ENCODE assay signal across 8 mouse cellular contexts in the genomic region with DNA sequence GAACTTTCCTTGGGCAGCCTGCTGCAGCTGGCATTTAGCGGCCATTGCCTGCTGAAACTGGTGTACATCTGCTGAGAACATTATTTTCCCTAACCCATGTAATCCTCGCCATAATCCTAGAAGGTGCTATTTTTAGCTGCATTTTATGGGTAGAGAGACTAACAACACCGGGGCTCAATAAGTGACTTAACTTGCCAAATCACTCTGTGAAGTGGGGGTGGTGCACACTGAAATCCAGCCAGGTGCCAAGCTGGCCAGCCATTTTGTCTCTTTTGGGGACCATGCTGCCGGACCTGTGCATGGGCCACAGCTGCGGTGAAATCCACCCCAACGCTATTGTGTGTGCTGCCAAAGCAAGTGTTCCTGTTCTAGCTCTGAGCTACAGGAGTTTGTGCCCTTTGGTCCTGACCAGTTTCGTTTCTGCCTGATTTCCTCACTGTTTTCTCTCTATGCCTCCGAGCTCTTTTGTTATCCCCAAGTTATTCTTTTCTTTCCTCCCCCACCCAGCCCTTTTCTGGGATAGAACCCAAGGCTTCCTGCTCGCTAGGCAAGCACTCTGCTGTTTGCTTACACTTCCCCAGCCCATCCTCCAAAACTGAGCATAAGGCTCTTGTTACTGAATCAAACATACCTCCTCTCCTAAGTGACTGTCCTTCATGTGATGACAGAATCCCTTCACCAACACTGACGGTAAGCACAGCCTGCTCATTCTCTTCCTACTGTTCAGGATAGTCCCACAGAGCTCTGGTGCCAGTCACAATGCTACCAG.
A peak's percentile ranks its signal among the peaks of the same experiment; 100 is the strongest.
DNase-seq lines count a peak whose midpoint lies in the region; ATAC-seq and TF ChIP-seq lines count a peak whose summit lies in the region.

No protein-coding gene starts in this region.

- no peaks in the 10 kb centered on the region for H3K36me3 ChIP-seq in neural tube, embryonic 13.5 days
- H3K36me3 ChIP-seq in kidney, embryonic 15.5 days = peaks cover 13% of the 10 kb centered on the region; the same call in 1 of the 2 replicates
- H3K36me3 ChIP-seq in limb, embryonic 14.5 days (ENCODE audit: control insufficient read depth, insufficient read depth, low read length) = no peaks in the 10 kb centered on the region; the same call in 1 of the 2 replicates
- H3K36me3 ChIP-seq in neural tube, embryonic 15.5 days = no peaks in the 10 kb centered on the region; the same call in 1 of the 2 replicates

- no peaks in the 10 kb centered on the region for H3K9me3 ChIP-seq in neural tube, embryonic 13.5 days
- H3K9me3 ChIP-seq in kidney, embryonic 15.5 days (replicated peaks) = no peaks in the 10 kb centered on the region
- no peaks in the 10 kb centered on the region for H3K9me3 ChIP-seq in limb, embryonic 14.5 days (ENCODE audit: control insufficient read depth, low read length)
- H3K9me3 ChIP-seq in neural tube, embryonic 15.5 days (replicated peaks) = no peaks in the 10 kb centered on the region

- no peak overlapping the region for H3K4me3 ChIP-seq in neural tube, embryonic 13.5 days
- H3K4me3 ChIP-seq in kidney, embryonic 15.5 days (replicated peaks) = peak overlapping the region; percentile 32
- H3K4me3 ChIP-seq in limb, embryonic 14.5 days (replicated peaks; ENCODE audit: low read length) = no peak overlapping the region
- H3K4me3 ChIP-seq in neural tube, embryonic 15.5 days (replicated peaks) = no peak overlapping the region

- H3K27me3 ChIP-seq in neural tube, embryonic 13.5 days = no peaks in the 10 kb centered on the region
- H3K27me3 ChIP-seq in kidney, embryonic 15.5 days = no peaks in the 10 kb centered on the region
- H3K27me3 ChIP-seq in limb, embryonic 14.5 days (ENCODE audit: control insufficient read depth, insufficient read depth, low read length) = no peaks in the 10 kb centered on the region
- no peaks in the 10 kb centered on the region for H3K27me3 ChIP-seq in neural tube, embryonic 15.5 days (replicated peaks)

- no peak for TF ChIP-seq POLR2A in limb, embryonic 14.5 days (IDR thresholded peaks at IDR 0.05; ENCODE audit: borderline replicate concordance, extremely low read depth, insufficient read depth, insufficient read length)

- DNase-seq in neural tube, embryonic 10.5 days (ENCODE audit: extremely low spot score, low spot score) = no peak
- DNase-seq in heart, adult 8-10 months (ENCODE audit: low spot score) = peak; percentile 36
- peak; percentile 67 for DNase-seq in limb, embryonic 14.5 days (ENCODE audit: low spot score)
- no peak for DNase-seq in thymus, postnatal 25 days
- no peak for DNase-seq in embryo, embryonic 10.5 days (ENCODE audit: low spot score)

- H3K4me2 ChIP-seq in neural tube, embryonic 13.5 days = no peak overlapping the region
- H3K4me2 ChIP-seq in kidney, embryonic 15.5 days = peak overlapping the region; percentile 43
- no peak overlapping the region for H3K4me2 ChIP-seq in limb, embryonic 14.5 days (replicated peaks; ENCODE audit: low read depth, low read length, severe bottlenecking)
- no peak overlapping the region for H3K4me2 ChIP-seq in neural tube, embryonic 15.5 days

- ATAC-seq in neural tube, embryonic 13.5 days (ENCODE audit: low read depth) = no peak; the same call in 1 of the 2 replicates
- ATAC-seq in kidney, embryonic 15.5 days (replicated peaks; ENCODE audit: low FRiP score) = no peak
- peak; percentile 75 for ATAC-seq in limb, embryonic 14.5 days (ENCODE audit: low FRiP score, low read depth)
- no peak for ATAC-seq in neural tube, embryonic 15.5 days (ENCODE audit: low FRiP score)

- no peak overlapping the region for H3K9ac ChIP-seq in neural tube, embryonic 13.5 days
- no peak overlapping the region for H3K9ac ChIP-seq in kidney, embryonic 15.5 days
- H3K9ac ChIP-seq in limb, embryonic 14.5 days (ENCODE audit: low read depth, low read length, severe bottlenecking) = no peak overlapping the region
- no peak overlapping the region for H3K9ac ChIP-seq in neural tube, embryonic 15.5 days (replicated peaks)

- H3K27ac ChIP-seq in neural tube, embryonic 13.5 days (replicated peaks) = 0 out of 2 replicates have a peak overlapping the region, but pooled peaks have one; percentile 2
- H3K27ac ChIP-seq in kidney, embryonic 15.5 days = peak overlapping the region; percentile 88
- H3K27ac ChIP-seq in limb, embryonic 14.5 days (replicated peaks; ENCODE audit: low read depth, low read length) = peak overlapping the region; percentile 65
- peak overlapping the region; percentile 20; the same call in 1 of the 2 replicates for H3K27ac ChIP-seq in neural tube, embryonic 15.5 days (replicated peaks)

- H3K4me1 ChIP-seq in neural tube, embryonic 13.5 days (replicated peaks) = peaks cover 18% of the 10 kb centered on the region
- H3K4me1 ChIP-seq in kidney, embryonic 15.5 days = peaks cover 38% of the 10 kb centered on the region
- H3K4me1 ChIP-seq in limb, embryonic 14.5 days (ENCODE audit: control insufficient read depth, insufficient read depth, low read length) = peaks cover 22% of the 10 kb centered on the region
- H3K4me1 ChIP-seq in neural tube, embryonic 15.5 days = peaks cover 18% of the 10 kb centered on the region

- 44% methylated on average over 10 of the region's 10 CpGs for WGBS in neural tube, embryonic 13.5 days
- WGBS in kidney, embryonic 15.5 days = 62% methylated on average over 10 of the region's 10 CpGs
- 40% methylated on average over 10 of the region's 10 CpGs for WGBS in limb, embryonic 14.5 days
- 37% methylated on average over 10 of the region's 10 CpGs for WGBS in neural tube, embryonic 15.5 days

Comparison
In these comparisons a context has a peak if more than half of its experiments do, and no peak if none do; other contexts are left out.
1. H3K27ac ChIP-seq: peak in every context shown above with its lines; median percentile 88 in kidney, embryonic 15.5 days; 65 in limb, embryonic 14.5 days; 20 in neural tube, embryonic 15.5 days; 2 in neural tube, embryonic 13.5 days.
2. DNase-seq: peak in heart, adult 8-10 months (single experiment) and limb, embryonic 14.5 days (single experiment); none in neural tube, embryonic 10.5 days (single experiment), thymus, postnatal 25 days (single experiment) and embryo, embryonic 10.5 days (single experiment).